Mouse (Mus musculus): ENCODE data around the gene Txndc17. TPM values are rescaled to one million over a fixed set of nuclear protein-coding genes. Genes with fewer than 3 reads are reported as not detected.

The Txndc17 gene
- 128 TPM for polyA plus RNA-seq (2014; fragmentation: Illumina TruSeq; extraction: RNeasy Lipid Tissue Mini Kit (QIAGEN cat#74804); ENCODE audit: low read depth, low replicate concordance)

GRCm38 (mm10) chr11:72207204-72207833 lies at the start of gene Txndc17, which contains the start of gene 4933427D14Rik:
Gene Txndc17 (plus strand): TSS chr11:72207547.
Gene 4933427D14Rik (minus strand): TSS chr11:72207459.

GRCm38 (mm10) chr11:72206341-72207203 lies 775 bp upstream of the Txndc17 start, which contains the start of gene Gm43951:
Gene Gm43951 (minus strand): TSS chr11:72206840.

GRCm38 (mm10) chr11:72215410-72215797 lies 8.1 kb downstream of the Txndc17 start, which contains the start of gene Med31:
Gene Med31 (minus strand): TSS chr11:72215592.

Other genes with a start within 250 kb of the Txndc17 start
- gene Aipl1, start 170.0 kb upstream of the Txndc17 start, polyA plus RNA-seq (2014; fragmentation: Illumina TruSeq; extraction: RNeasy Lipid Tissue Mini Kit (QIAGEN cat#74804); ENCODE audit: low read depth, low replicate concordance): 0.17 TPM
- 0.40 TPM for gene Pimreg, start 165.5 kb upstream of the Txndc17 start, polyA plus RNA-seq (2014; fragmentation: Illumina TruSeq; extraction: RNeasy Lipid Tissue Mini Kit (QIAGEN cat#74804); ENCODE audit: low read depth, low replicate concordance)
- 2.4 TPM for gene Pitpnm3, start 71.8 kb upstream of the Txndc17 start, polyA plus RNA-seq (2014; fragmentation: Illumina TruSeq; extraction: RNeasy Lipid Tissue Mini Kit (QIAGEN cat#74804); ENCODE audit: low read depth, low replicate concordance)
- 0.62 TPM for gene Gm43951, start 707 bp upstream of the Txndc17 start, polyA plus RNA-seq (2014; fragmentation: Illumina TruSeq; extraction: RNeasy Lipid Tissue Mini Kit (QIAGEN cat#74804); ENCODE audit: low read depth, low replicate concordance)
- 10.2 TPM for gene 4933427D14Rik, start 88 bp upstream of the Txndc17 start, polyA plus RNA-seq (2014; fragmentation: Illumina TruSeq; extraction: RNeasy Lipid Tissue Mini Kit (QIAGEN cat#74804); ENCODE audit: low read depth, low replicate concordance)
- gene Med31, start 8.0 kb downstream of the Txndc17 start, polyA plus RNA-seq (2014; fragmentation: Illumina TruSeq; extraction: RNeasy Lipid Tissue Mini Kit (QIAGEN cat#74804); ENCODE audit: low read depth, low replicate concordance): 15.8 TPM
- 0.65 TPM for gene Slc13a5, start 59.7 kb downstream of the Txndc17 start, polyA plus RNA-seq (2014; fragmentation: Illumina TruSeq; extraction: RNeasy Lipid Tissue Mini Kit (QIAGEN cat#74804); ENCODE audit: low read depth, low replicate concordance)
- gene Xaf1, start 94.1 kb downstream of the Txndc17 start, polyA plus RNA-seq (2014; fragmentation: Illumina TruSeq; extraction: RNeasy Lipid Tissue Mini Kit (QIAGEN cat#74804); ENCODE audit: low read depth, low replicate concordance): 23.9 TPM
- 0.93 TPM for gene Fbxo39, start 106.9 kb downstream of the Txndc17 start, polyA plus RNA-seq (2014; fragmentation: Illumina TruSeq; extraction: RNeasy Lipid Tissue Mini Kit (QIAGEN cat#74804); ENCODE audit: low read depth, low replicate concordance)
- gene Tekt1, start 154.9 kb downstream of the Txndc17 start, polyA plus RNA-seq (2014; fragmentation: Illumina TruSeq; extraction: RNeasy Lipid Tissue Mini Kit (QIAGEN cat#74804); ENCODE audit: low read depth, low replicate concordance): 11.9 TPM
- gene Smtnl2, start 204.2 kb downstream of the Txndc17 start, polyA plus RNA-seq (2014; fragmentation: Illumina TruSeq; extraction: RNeasy Lipid Tissue Mini Kit (QIAGEN cat#74804); ENCODE audit: low read depth, low replicate concordance): 19.5 TPM
- gene Ggt6, start 228.0 kb downstream of the Txndc17 start, polyA plus RNA-seq (2014; fragmentation: Illumina TruSeq; extraction: RNeasy Lipid Tissue Mini Kit (QIAGEN cat#74804); ENCODE audit: low read depth, low replicate concordance): 0.84 TPM
- gene Mybbp1a, start 233.8 kb downstream of the Txndc17 start, polyA plus RNA-seq (2014; fragmentation: Illumina TruSeq; extraction: RNeasy Lipid Tissue Mini Kit (QIAGEN cat#74804); ENCODE audit: low read depth, low replicate concordance): 43.2 TPM

All from adipose tissue, adult 10 weeks (tissue).